Mouse (Mus musculus) granulocyte monocyte progenitor cell, adult 5-6 weeks (primary cell): ENCODE results near the gene Pttg1. TPM values are rescaled to one million over a fixed set of nuclear protein-coding genes. Genes with fewer than 3 reads are reported as not detected.

Experiments
- ATAC-seq: replicated peaks from 2 replicates; pipeline ENCODE4 v1.8.0; 2016; ENCODE audit warnings: mild to moderate bottlenecking, moderate TSS enrichment, inconsistent platforms; ENCODE audit not compliant: poor library complexity, severe bottlenecking
- total RNA-seq, 2 experiments: library from RNA; stranded (forward) in 1 of 2; stranded (reverse) in 1 of 2; fragments of 200-712, 200-1000 nt in 1 of 2; fragments of >200 nt in 1 of 2; fragmentation: Nextera tagmentation in 1 of 2; gene quantifications; 2 replicates each; pipeline ENCODE4 v1.2.3; 2014 to 2017

Gene Pttg1
- total RNA-seq, 2 experiments from 2014 or later: 58.6 to 90.6 TPM

DNA sequence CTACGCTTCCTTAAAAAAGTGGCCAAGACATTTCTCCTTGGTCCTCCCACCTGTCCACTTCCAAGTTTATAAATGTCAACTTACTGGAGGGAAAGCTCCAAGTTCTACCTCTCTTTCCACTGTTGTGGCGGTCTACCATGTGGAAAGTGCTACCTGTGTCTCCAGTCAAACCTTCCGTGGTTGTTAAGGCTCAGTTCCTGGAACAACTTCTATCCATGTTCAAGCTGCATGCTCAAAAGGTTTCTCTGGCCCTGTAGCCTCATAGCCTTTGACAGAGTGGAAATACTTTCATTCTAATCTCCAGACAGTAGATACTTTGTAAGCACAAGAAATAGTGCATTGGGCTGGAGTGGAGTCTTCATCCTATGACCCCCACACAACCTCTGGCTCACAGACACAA is 46.6 kb downstream of the Pttg1 start:
- no peak for ATAC-seq

DNA sequence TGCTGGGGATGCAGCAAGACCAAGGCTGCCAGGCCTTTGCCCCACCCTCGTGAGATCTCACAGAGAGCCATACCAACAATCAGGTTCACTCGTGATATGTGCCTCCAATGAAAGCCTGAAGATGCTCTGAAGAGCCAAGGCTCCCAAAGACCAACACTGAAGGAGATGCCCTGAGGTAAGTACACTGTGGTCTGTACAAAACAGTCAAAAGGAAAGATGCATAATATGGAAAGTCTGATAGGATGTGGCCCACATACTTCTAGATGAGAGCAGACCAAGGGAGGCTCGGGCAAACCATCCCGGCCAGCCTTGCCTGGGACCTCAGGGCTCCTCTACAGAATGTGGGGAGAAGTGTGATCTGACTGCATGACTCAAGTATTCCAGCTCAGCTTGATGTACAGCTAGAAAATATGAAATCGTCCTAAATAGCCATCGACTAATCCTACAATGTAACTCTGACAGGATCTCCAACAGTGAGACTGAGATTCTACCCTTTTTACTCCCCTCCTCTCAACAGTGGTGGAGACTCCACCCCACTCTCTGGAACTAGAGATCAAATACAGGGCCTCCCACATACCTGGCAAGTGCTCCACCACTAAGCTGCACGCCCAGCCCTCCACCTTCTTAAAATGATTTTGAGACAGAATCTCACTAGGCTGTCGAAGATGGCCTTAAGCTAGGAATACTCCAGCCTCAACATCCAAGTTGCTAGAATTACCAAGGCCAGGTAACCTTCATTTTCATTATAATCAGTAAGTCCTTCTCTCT is 48.8 kb downstream of the Pttg1 start:
- no peak for ATAC-seq

DNA sequence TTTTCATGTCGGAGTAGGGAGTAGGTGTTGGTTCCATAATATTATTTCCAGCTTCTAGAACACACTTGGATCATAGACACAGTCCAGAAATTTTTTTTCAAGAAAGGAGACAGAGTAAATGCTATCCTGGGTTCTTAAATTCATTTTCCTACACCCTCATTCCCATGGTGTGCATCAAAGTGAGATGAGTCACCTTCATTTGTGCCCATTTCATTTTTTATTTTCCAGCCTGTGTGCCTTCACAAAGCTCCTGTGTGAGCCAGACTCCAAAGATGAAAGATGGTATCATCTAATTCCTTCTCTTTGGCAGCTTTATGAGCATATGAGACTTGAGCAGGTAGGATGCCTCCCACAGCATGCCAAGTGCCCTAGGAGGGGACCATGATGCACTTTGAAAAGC is 49.5 kb downstream of the Pttg1 start:
- ATAC-seq: no peak

DNA sequence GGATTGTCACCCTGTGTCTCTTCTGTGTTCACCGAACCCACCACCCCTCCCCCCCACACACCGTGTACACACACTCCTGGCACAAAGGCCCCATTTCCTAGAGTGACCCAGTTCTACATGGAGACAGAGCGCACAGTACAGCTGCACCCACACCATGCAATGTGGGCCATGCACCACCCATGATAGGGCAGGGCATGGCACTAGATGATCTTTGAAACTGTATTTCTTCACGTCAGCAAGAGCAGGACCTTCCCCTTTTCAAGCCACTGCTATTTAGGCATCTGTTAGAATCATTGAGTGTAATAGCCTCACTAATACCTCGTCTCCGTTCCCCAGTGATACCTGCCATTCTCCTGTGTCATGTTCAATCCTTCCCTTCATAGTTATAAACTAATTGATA is 51.1 kb downstream of the Pttg1 start:
- no peak for ATAC-seq

DNA sequence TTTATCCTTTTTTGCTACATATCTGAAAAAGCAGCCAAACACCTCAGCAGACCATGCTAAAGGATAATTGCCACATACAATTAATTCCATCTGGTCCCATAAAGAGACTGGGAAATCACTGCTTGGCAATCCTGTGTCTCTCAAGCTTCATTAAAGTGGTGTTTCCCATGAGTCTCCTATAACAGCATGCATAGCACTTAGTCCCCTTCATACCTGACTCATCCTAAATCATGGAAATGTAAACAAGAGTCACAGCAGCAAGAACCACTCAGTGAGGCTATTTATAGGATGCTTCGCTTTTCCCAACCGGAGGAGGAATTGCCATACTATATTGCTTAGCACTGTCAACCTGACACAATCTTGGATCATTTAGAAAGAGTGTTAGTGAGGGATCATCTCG is 52.7 kb downstream of the Pttg1 start:
- no peak for ATAC-seq

DNA sequence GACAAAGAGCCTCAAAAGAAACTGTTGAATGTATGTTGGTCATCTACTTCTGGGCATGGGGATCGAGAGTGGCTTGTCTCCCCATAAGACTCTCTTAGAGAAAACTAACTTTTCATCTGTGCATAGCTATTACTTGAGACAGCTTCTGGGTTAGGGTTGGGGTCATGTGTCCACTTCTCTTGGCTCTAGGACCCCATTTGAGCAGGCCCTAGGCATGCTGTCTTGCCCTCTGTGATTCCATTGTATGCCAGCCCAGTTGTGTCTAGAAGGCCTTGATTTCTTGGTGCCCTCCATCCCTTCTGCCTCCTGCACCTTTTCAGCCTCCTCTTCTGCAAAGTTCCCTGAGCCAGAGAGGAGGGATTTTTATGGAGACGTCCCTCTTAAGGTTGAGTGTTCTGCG is 54.2 kb downstream of the Pttg1 start:
- no peak for ATAC-seq

Other genes starting within 250 kb of the Pttg1 start
- gene Slu7, start 7.5 kb upstream of the Pttg1 start, total RNA-seq (2014; fragmentation: Nextera tagmentation): 24.6 and 26.3 TPM in 2 replicates
- 82.8 and 112 TPM in 2 replicates for gene Slu7, start 7.5 kb upstream of the Pttg1 start, total RNA-seq (2017)
- not detected in 2 replicates for gene C1qtnf2, start 48.0 kb upstream of the Pttg1 start, total RNA-seq (2014; fragmentation: Nextera tagmentation)
- gene C1qtnf2, start 48.0 kb upstream of the Pttg1 start, total RNA-seq (2017): not detected in 2 replicates
- gene Ccnjl, start 102.5 kb upstream of the Pttg1 start, total RNA-seq (2014; fragmentation: Nextera tagmentation): 1.9 TPM in 1 of 2 replicates, not detected in the other
- gene Ccnjl, start 102.5 kb upstream of the Pttg1 start, total RNA-seq (2017): not detected in 2 replicates
- not detected in 2 replicates for gene 4933415A04Rik, start 160.8 kb upstream of the Pttg1 start, total RNA-seq (2014; fragmentation: Nextera tagmentation)
- gene 4933415A04Rik, start 160.8 kb upstream of the Pttg1 start, total RNA-seq (2017): not detected in 2 replicates
- gene Fabp6, start 175.3 kb upstream of the Pttg1 start, total RNA-seq (2014; fragmentation: Nextera tagmentation): not detected in 2 replicates
- not detected in 2 replicates for gene Fabp6, start 175.3 kb upstream of the Pttg1 start, total RNA-seq (2017)